Mouse (Mus musculus): Measurements from ENCODE around the gene Rad51b.
A peak's percentile ranks its signal among the peaks of the same experiment; 100 is the strongest.

Rad51b gene

DNA sequence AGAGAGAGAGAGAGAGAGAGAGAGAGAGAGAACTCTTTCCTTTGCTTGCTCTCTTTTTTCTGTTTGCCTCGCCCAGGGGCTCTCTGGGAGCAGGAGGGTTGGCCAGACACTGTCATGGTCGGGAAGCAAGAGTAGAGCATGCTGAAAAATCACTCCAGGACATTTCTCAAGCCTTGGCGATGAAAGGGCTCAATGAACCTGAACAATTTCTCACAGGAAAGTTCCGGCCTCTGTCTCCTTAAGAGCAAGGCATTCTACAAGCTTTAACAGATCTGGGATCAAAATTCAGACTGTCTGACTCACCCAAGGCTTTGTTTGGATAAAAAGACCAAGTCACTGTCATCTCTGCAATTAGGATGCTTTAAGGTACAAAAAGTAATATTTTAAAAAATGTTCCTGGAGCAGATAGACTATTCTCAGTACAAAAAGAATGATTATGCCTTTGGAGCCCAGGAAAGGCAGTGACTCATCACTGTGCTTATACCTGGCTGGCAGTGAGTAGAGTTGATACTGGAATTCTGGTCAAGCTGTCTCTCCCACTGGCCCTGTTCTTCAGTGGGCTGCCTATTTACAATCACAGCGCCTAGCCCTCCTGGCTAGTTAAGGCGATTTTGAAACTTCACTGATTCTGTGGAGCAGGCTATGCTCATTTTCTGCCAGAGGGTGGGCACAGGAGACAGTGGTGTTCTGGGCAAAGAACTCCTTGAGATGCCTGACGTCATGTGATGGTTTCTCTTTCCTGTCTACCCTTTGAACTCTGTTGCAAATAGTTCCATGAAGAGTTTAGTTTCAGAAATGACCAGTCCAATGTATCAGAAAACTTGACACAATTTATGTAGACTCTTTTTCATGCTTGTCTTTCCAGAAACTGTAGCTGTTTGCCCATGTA lies 352.0 kb downstream of the Rad51b start:
- no peak for DNase-seq (ENCODE audit: low spot score in 2 of 2)

DNA sequence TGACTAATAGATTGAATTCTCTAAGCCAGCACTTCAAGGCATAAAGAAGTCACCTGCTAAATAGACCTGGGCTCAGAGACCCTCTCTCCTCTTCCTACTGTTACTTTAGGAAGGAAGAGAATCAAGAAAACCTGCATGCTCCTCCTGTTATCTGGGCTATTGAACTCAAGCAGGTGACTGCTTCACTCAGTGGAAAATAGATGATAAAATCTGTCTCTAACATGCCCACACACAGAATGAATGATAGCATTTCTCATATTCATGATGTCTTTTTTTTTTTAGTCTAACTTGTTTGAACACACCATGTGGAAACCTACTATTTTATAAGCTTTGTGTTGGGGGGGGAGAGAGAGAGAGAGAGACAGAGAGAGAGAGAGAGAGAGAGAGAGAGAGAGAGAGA lies 352.7 kb downstream of the Rad51b start:
- DNase-seq (ENCODE audit: low spot score in 2 of 2) = no peak

DNA sequence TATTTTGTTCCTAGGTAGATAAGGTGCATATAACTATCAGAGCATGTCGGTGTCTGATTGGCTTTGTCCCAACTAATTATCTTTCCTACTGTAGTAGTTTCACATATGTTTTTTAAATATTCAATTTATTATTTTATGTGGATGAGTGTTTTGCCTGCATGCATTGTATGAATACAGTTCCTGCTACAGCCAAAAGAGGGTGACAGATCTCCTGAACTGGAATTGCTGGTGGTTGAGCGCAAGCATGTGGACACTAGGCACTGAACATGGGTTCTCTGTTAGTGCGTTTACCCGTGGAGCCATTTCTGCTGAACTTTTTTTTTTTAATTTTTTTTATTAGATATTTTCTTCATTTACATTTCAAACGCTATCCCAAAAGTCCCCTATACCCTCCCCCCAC lies 358.1 kb downstream of the Rad51b start:
- DNase-seq (ENCODE audit: low spot score in 2 of 2) = no peak

DNA sequence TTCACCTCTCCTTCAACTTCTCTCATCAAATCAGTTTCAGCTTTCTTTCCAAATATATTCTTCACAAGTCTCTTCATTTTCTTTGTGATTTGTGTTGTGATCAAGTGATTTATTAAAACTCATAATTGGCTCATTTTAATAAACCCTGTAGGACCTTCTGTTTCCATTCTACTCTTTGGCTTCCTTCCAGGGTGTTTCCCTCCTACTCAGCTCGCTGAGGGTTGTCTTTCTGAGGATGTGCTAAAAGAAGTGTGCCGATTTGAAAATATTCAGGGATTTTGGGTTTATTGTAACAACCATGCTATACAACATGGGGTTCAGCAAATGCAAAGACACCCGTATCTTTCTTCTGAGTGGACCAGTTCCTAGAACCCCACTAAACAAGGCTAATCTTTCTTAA lies 361.8 kb downstream of the Rad51b start:
- DNase-seq (ENCODE audit: low spot score in 2 of 2) = no peak

DNA sequence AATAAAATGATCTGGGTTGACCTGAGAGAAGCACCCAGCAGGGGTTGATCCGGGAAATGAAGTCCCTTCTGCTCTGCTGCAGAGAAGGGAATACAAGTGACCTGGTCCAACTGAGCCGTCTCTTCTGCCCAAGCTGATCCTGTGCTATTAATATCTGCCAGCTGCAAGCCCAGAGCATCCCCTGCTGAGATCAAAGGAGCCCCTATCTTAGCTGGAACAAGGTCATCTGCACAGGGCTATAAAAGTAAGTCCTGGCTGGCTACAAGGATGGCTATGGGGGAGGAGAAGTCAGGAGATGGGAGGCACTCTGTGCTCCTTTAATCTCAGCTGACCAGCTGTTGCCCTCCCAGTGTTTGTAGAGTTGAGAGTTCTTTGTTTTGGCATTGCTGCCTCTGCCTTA lies 364.2 kb downstream of the Rad51b start:
- no peak for DNase-seq (ENCODE audit: low spot score in 2 of 2)

DNA sequence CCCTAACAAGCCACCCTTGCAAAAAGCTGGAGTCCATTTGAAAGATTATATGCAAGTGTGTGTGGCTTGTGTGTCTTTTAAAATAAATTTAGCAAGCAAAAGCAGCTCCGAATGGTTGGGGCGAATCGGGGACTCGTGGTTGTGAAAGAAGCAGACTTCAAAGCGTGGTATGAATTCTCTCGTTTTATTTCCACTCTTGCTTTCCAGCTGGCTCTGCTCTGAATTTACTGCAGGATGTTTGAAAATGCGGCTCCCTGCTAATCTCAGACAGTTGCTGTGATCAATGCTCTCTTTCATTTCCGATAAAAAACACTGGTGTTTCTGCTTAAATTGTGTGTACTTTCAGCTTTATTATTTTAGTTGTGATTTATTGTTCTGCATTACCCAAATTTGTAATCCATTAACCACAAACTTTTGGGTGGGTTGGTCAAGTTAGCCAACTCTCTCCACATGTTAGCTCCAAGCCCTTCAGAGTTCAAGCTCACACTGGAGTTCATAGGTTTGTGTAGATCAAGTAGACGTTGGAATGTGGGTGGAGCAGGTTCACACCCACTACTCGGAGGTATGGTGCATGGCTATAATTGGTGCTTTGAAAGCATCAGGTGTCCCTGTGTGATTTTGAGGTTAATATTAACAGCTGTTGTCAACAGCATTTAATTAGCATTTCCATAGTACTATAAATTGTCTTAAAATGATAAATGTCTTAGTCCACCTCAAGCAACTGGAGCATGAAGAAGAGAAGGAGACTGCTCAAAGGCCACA lies 366.2 kb downstream of the Rad51b start:
- DNase-seq (ENCODE audit: low spot score in 2 of 2) = peak in 1 of 2 experiments; percentile 70

DNA sequence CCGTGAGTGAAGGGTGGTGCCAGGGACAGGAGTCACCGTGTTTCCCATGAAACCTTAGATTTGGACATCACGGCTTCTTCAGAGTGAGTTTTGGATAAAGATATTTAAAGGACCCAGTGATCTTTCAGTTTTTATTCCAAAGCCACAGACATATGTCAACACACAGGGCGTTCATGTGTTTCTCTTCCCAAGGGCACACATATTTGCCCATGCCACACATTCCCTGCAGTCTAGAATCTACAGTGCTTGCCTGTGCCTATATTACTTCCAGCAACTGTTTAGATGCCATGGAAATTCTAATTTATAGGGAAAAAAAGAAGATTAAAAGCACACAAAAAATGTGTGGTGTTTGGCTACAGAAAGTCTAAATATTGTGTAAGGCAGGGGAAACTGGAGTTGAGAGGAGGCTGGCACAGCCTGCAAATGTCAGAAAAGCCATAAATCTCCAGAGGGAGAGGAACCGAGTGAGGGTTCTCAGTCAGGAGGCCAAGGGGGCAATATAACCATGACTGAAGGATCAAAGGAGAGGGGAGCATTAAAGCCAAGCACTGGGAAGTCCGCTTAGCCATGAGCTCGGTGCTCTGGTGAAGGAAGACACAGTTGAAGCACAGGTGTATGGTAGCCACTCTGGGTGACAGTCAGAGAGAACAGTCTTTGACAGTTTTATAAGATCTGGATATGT lies 367.0 kb downstream of the Rad51b start:
- DNase-seq (ENCODE audit: low spot score in 2 of 2) = no peak

GRCm38 (mm10) chr12:79674846-79675439 lies 377.9 kb downstream of the Rad51b start:
- DNase-seq (ENCODE audit: low spot score in 2 of 2) = no peak

DNA sequence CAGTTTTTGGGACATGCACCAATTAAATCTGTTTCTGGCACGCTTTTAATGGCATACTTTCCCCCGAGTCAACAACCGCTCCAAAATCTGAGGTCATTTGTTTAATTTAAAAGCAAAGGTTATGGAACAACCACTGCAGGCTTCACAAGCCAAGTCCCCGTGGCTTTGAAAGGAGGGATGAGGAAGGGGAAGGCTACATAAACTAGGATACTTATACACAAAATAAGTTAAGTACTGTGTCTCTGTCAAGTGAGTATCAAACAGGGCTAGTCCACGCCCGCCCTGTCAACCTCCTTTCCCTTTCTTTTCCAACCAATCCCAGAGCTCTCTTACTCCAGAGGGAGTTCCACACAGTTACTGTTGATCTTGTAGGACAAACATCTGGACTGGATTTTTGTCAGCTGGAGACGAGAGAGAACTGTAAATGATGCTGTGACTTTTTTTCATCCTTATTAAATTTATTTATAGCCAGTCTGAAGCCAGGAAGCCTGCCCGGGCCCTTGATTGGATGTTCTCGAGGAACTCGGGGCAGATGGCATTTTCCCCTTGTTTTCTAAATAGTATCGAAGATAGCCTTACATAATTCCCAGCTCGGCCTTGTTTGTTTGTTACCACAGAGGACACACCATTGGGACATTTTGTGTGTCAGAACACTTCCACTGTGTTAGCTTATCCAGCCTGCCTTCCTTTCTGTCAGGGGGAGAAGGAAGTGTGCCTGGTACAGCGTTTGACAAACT lies 378.5 kb downstream of the Rad51b start:
- no peak for DNase-seq (ENCODE audit: low spot score in 2 of 2)

DNA sequence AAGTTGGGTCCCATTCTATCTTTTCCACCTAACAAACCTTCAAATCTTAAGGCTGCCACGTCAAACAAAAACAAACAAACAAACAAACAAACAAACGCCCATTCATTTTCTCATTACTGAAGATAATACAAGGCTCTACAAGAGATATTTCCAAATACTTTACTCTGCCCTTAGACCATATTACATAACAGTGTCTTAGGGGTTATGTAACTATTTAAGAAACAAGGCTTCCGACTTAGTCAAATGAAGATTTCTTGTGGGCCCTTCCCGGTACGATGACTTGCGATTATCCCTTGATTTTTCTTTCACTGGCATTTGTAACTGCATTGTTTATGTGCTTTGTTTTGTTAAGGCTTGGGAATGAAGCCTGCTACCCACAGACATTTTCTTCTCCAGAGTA lies 379.2 kb downstream of the Rad51b start:
- DNase-seq (ENCODE audit: low spot score in 2 of 2) = no peak

DNA sequence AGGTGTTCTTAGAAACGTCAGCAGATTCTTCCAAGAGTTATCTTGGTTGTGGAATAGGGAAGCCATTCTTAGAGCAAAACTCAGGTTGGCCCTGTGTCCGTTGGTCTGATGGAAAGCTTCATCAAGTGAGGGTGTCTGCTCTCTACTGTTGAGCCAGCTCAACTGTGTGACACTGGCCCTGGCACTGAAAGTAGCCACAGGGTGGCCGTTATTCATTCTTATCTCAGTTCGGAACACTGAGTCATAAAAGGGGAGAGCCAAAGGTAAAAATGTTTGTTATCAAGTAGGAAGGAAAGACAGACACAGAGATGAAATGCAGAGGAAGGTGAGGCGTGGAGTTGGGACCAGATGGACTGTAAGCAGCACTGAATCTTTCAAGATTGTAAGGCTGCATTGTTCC lies 379.8 kb downstream of the Rad51b start:
- DNase-seq (ENCODE audit: low spot score in 2 of 2) = no peak

- DNase-seq (ENCODE audit: low spot score in 2 of 2) = no peak
These were observed 382.3 kb downstream of the Rad51b start for GRCm38 (mm10) chr12:79679251-79679901.

GRCm38 (mm10) chr12:79679941-79680697 lies 383.0 kb downstream of the Rad51b start:
- peak; percentile 26 to 31 for DNase-seq (ENCODE audit: low spot score in 2 of 2)

DNA sequence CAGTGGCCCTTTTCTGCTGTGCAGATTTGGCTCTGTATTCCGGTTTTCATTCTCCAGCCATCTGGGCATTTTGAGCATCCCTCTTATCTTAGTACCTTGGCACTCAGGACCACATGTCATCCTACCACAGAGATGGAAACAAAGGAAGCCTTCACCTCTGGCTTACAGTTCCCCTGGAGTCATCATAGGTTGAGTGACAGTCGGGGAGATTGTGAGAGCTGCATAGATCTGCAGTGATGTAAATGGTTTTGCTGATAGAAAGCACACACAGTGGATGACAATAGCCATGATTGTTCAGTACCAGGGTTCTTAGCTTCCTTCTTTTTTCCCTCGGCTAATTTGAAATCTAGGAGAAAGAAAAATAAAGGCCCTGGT lies 383.6 kb downstream of the Rad51b start:
- no peak for DNase-seq (ENCODE audit: low spot score in 2 of 2)

GRCm38 (mm10) chr12:79681571-79681970 lies 384.5 kb downstream of the Rad51b start:
- no peak for DNase-seq (ENCODE audit: low spot score in 2 of 2)

GRCm38 (mm10) chr12:79683350-79683749 lies 386.3 kb downstream of the Rad51b start:
- no peak for DNase-seq (ENCODE audit: low spot score in 2 of 2)

DNA sequence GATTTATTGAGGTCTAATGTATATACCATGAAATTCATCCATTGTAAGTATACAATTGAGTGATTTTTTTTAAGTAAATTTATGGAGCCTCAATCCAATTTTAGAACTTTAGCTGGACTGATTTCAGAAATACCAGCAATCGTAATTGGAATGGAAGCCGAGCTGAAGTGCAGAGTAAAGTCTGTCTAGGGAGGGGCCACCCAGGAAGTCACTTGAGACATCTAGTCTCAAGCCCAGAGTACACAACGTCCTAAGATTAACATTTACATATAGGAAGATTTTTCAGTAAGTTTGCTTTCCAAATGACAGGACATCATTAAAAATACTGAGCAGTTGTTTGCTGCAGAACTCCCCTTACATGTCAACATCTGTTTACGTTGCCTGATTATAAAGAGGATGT lies 386.7 kb downstream of the Rad51b start:
- no peak for DNase-seq (ENCODE audit: low spot score in 2 of 2)

DNA sequence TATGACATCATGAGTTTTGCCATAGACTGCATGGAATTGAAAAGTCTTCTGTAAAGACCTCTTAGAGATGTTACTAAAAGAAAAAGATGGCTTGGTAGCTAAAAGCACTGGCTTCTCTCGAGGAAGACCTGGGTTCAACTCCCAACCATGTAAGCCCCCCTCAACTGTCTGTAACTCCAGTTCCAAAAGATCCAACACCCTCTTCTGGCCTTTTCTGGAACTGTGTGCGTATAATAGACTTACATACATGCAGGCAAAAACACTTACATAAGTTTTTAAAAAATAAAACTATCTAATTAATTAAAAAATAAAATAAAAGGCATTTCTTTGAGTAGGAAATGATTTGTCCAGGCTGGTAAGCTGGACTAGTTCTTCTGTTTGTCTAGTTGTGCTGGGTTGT lies 387.3 kb downstream of the Rad51b start:
- DNase-seq (ENCODE audit: low spot score in 2 of 2) = no peak

DNA sequence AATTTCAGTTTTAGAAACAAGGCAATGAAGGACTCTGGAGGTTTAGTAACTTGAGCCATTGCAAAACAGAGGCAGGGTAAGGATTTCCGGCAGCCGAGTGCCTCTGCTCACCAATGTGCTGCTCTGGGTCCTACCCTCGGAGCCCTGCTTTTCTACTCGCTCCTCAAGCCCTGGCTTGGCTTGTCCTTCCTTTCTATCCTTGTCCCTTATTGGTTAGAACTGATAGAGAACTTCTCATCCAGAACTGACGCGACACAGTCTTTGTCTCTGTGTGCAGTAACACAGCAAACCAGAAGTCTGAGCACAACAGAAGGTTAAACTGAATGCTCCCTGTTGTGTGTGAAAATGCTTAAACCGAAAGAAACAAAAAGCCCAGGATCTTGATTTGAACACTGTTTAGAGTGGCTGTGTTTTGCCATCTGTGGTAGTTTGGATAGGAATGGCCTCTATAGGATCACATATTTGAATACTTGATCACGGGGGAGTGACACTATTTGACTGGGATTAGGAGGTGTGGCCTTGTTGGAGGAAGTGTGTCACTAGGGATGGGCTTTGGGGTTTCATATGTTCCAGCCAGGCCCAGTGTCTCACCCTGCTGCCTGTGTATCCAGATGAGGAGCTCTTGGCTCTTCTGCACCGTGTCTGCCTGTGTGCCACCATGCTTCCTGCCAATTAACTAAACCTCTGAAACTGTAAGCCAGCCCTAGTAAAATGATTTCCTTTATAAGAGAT lies 389.7 kb downstream of the Rad51b start:
- DNase-seq (ENCODE audit: low spot score in 2 of 2) = no peak
